Mouse (Mus musculus) CH12.LX (cell line): Measurements from ENCODE around the gene Samd4. TPM values are rescaled to one million over a fixed set of nuclear protein-coding genes. Genes with fewer than 3 reads are reported as not detected.

Experiments used
- DNase-seq: peaks from one replicate; pipeline ENCODE4 v3.0.0-alpha.2; 2013; ENCODE audit errors: extremely low read depth
- H3K27ac ChIP-seq: 2 replicates; pipeline ENCODE4 v1.5.1; 2012; ENCODE audit warnings: low read depth, mild to moderate bottlenecking, control low read depth, moderate library complexity; ENCODE audit not compliant: insufficient read depth
- H3K27me3 ChIP-seq: replicated peaks from 2 replicates; pipeline ENCODE3; 2012; ENCODE audit warnings: inconsistent platforms
- H3K36me3 ChIP-seq, 2 experiments: replicated peaks in 1 of 2; 2 replicates each; pipeline versions ENCODE3 to v1.6.1; 2012; ENCODE audit warnings: inconsistent platforms in 1 of 2, low read length in 1 of 2, mild to moderate bottlenecking in 1 of 2, mixed read lengths in 1 of 2, moderate library complexity in 1 of 2; ENCODE audit not compliant: control insufficient read depth in 1 of 2, insufficient read depth in 1 of 2
- H3K4me1 ChIP-seq, 2 experiments: 2 replicates each; pipeline ENCODE4 v1.6.1; 2012; ENCODE audit warnings: inconsistent platforms in 1 of 2, moderate library complexity in 1 of 2; ENCODE audit not compliant: insufficient read depth in 2 of 2, control insufficient read depth in 1 of 2
- H3K4me2 ChIP-seq: 2 replicates; pipeline ENCODE4 v1.6.1; 2012; ENCODE audit warnings: low read depth, mild to moderate bottlenecking, control low read depth; ENCODE audit not compliant: poor library complexity, insufficient read depth, severe bottlenecking
- H3K4me3 ChIP-seq, 3 experiments: fragments of 150-350 bp in 1 of 3; sonication (generic) in 1 of 3; replicated peaks in 1 of 3; 2 replicates each; pipeline versions ENCODE3 to v1.5.1; 2011 to 2012; ENCODE audit warnings: low read depth in 2 of 3, low read length in 2 of 3, mild to moderate bottlenecking in 2 of 3, moderate library complexity in 2 of 3, control low read depth in 1 of 3, improper control_type of control experiment in 1 of 3, inconsistent platforms in 1 of 3, mixed read lengths in 1 of 3; ENCODE audit not compliant: poor library complexity in 1 of 3
- H3K79me2 ChIP-seq: replicated peaks from 2 replicates; pipeline ENCODE4 v1.6.1; 2012; ENCODE audit warnings: mild to moderate bottlenecking, moderate library complexity; ENCODE audit not compliant: control insufficient read depth, poor library complexity, insufficient read depth, severe bottlenecking; ENCODE audit errors: extremely low read depth
- H3K9ac ChIP-seq: 2 replicates; pipeline ENCODE4 v1.6.1; 2012; ENCODE audit warnings: low read depth, mild to moderate bottlenecking, control low read depth, moderate library complexity; ENCODE audit not compliant: insufficient read depth
- H3K9me3 ChIP-seq: replicated peaks from 2 replicates; pipeline ENCODE3; 2012; ENCODE audit warnings: low read length, inconsistent platforms, mixed read lengths
- CHD1 ChIP-seq: IDR thresholded peaks from 2 replicates; pipeline ENCODE4 v1.6.1; 2012; ENCODE audit warnings: low read depth, low read length, improper control_type of control experiment, inconsistent platforms
- CTCF ChIP-seq, 2 experiments: IDR thresholded peaks in 1 of 2; conservative IDR thresholded peaks in 1 of 2; 2 replicates each; pipeline ENCODE4 v1.5.1; 2011 to 2012; ENCODE audit warnings: low read depth in 2 of 2, low read length in 2 of 2, improper control_type of control experiment in 1 of 2, inconsistent platforms in 1 of 2, mild to moderate bottlenecking in 1 of 2, moderate library complexity in 1 of 2
- ELF1 ChIP-seq: IDR thresholded peaks from 2 replicates; pipeline ENCODE4 v1.6.1; 2014; ENCODE audit warnings: low read depth, mild to moderate bottlenecking, inconsistent platforms, low read length, improper control_type of control experiment
- EP300 ChIP-seq: IDR thresholded peaks from 2 replicates; pipeline ENCODE4 v1.6.1; 2011; ENCODE audit warnings: low read length, improper control_type of control experiment
- IRF4 ChIP-seq: IDR thresholded peaks from 2 replicates; pipeline ENCODE4 v1.6.1; 2014; ENCODE audit warnings: low read depth, mild to moderate bottlenecking, inconsistent platforms, low read length, improper control_type of control experiment
- JUND ChIP-seq: conservative IDR thresholded peaks from 2 replicates; pipeline ENCODE4 v1.6.1; 2011; ENCODE audit warnings: low read depth, low read length, improper control_type of control experiment
- MAFK ChIP-seq: IDR thresholded peaks from 2 replicates; pipeline ENCODE4 v1.6.1; 2011; ENCODE audit warnings: low read length, improper control_type of control experiment; ENCODE audit not compliant: insufficient replicate concordance
- MAX ChIP-seq: IDR thresholded peaks from 2 replicates; pipeline ENCODE4 v1.6.1; 2011; ENCODE audit warnings: low read length, improper control_type of control experiment
- MYC ChIP-seq: IDR thresholded peaks from 2 replicates; pipeline ENCODE4 v1.6.1; 2011; ENCODE audit warnings: low read depth, mild to moderate bottlenecking, improper control_type of control experiment, low read length
- NELFE ChIP-seq: IDR thresholded peaks from 2 replicates; pipeline ENCODE4 v1.6.1; 2011; ENCODE audit warnings: low read depth, low read length, improper control_type of control experiment
- POLR2A ChIP-seq: IDR thresholded peaks from 2 replicates; pipeline ENCODE4 v1.6.1; 2011; ENCODE audit warnings: low read depth, mild to moderate bottlenecking, improper control_type of control experiment, low read length
- RCOR1 ChIP-seq: conservative IDR thresholded peaks from 2 replicates; pipeline ENCODE4 v1.6.1; 2012; ENCODE audit warnings: low read depth, mild to moderate bottlenecking, inconsistent platforms, low read length, improper control_type of control experiment
- SIN3A ChIP-seq: IDR thresholded peaks from 2 replicates; pipeline ENCODE4 v1.6.1; 2012; ENCODE audit warnings: low read length, improper control_type of control experiment, inconsistent platforms
- SMC3 ChIP-seq: IDR thresholded peaks from 2 replicates; pipeline ENCODE4 v1.6.1; 2011; ENCODE audit warnings: low read depth, low read length, improper control_type of control experiment
- ZC3H11A ChIP-seq: IDR thresholded peaks from 2 replicates; pipeline ENCODE4 v1.6.1; 2012; ENCODE audit warnings: low read depth, mild to moderate bottlenecking, inconsistent platforms, low read length, improper control_type of control experiment
- ZKSCAN1 ChIP-seq: IDR thresholded peaks from 2 replicates; pipeline ENCODE4 v1.6.1; 2012; ENCODE audit warnings: low read depth, inconsistent platforms, low read length, improper control_type of control experiment, borderline replicate concordance
- ZMIZ1 ChIP-seq: IDR thresholded peaks from 2 replicates; pipeline ENCODE4 v1.6.1; 2012; ENCODE audit warnings: low read depth, mild to moderate bottlenecking, inconsistent platforms, low read length, improper control_type of control experiment
- dilution Hi-C: fragments of 300-500 bp; cut with MboI; formaldehyde crosslinking; loops from 2 replicates; pipeline ENCODE4 v1.14.3; 2020; ENCODE audit warnings: low sequenced_read_pairs; ENCODE audit not compliant: extremely low pct_unique_long_range_greater_than_20kb, extremely low pct_ligation_motif_present
- in situ Hi-C: fragments of 300-500 bp; cut with MboI; formaldehyde crosslinking; loops from 3 replicates; pipeline ENCODE4 v1.14.3; 2019; ENCODE audit warnings: low sequenced_read_pairs, low pct_ligation_motif_present, low pct_unique_long_range_greater_than_20kb, mixed read lengths
- polyA plus RNA-seq: library from polyadenylated mRNA; unstranded; fragments of >175 nt; gene quantifications from 2 replicates; pipeline ENCODE4 v1.2.1, GENCODE M21; 2012; ENCODE audit warnings: low read depth; ENCODE audit not compliant: insufficient read length
- total RNA-seq, 2 experiments: library from RNA; depleted of rRNA; stranded (reverse); fragments of 300-350 nt in 1 of 2; fragments of >200 nt in 1 of 2; gene quantifications; 2 replicates each; pipeline ENCODE4 v1.2.3; 2012 to 2014

The Samd4 gene
- total and polyA plus RNA-seq, 3 experiments = 0.64 to 4.6 (median 1.5) TPM

- dilution Hi-C loops (no loop called here), in situ Hi-C loops (no loop called here)
- H3K4me1 ChIP-seq = peaks cover 0 to 4% of the 10 kb centered on the region in 2 experiments; a peak in 1 of 4 replicates
- no peak overlapping the region for H3K4me2 ChIP-seq
- H3K9ac ChIP-seq = no peak overlapping the region
- TF ChIP-seq MYC (no peak), SMC3 (no peak), EP300 (no peak), RCOR1 (no peak), POLR2A (no peak), ZC3H11A (no peak), CTCF (conservative IDR thresholded peaks at IDR 0.05 in 1 of 2, IDR thresholded peaks at IDR 0.05 in 1 of 2; ENCODE audit: low read depth in 2 of 2, low read length in 2 of 2) (no peak), MAX (no peak), ZKSCAN1 (no peak), IRF4 (no peak), ZMIZ1 (no peak), CHD1 (no peak), ELF1 (no peak), NELFE (no peak), SIN3A (no peak), JUND (no peak), MAFK (no peak)
- H3K36me3 ChIP-seq = no peaks in the 10 kb centered on the region
- no peaks in the 10 kb centered on the region for H3K27me3 ChIP-seq
- H3K4me3 ChIP-seq = no peak overlapping the region
- peaks cover 4% of the 10 kb centered on the region for H3K9me3 ChIP-seq
- H3K79me2 ChIP-seq = no peaks in the 10 kb centered on the region
- DNase-seq = no peak
- H3K27ac ChIP-seq = no peak overlapping the region
Measured at GRCm38 (mm10) chr14:47115154-47115553, 232.5 kb downstream of the Samd4 start.

DNA sequence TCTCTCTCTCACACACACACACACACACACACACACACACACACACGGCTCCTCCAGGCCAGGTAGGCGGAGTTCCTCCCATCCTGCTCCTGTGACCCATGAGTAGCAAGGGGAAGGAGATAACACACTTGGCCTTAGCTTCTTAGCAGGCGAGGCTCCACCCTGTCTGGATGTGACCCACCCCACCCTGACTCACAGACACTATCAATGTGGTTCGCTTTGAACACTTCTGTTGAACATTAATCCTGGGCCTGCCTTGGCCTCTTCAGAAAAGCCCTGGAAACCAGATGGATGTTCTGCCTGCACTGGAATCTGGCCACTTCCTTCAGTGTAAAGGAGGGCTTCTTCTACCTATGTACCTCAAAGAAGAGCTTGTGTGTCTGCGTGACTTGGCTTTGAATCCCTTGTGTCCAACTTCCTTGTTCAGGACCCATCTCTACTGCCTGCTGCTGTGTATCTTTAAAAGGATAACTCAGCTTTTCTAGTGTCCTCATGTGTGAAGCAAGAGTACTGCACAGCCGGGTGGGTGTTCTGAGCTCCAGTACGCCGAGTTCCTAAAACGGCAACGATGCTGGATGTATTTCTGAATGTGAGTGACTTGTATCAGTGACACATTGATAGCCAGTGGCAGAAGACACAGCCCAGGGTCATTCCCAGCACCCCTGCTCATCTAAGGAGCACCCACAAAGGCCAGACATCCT lies 233.6 kb downstream of the Samd4 start:
- Histone ChIP-seq H3K27ac (no peak overlapping the region), H3K79me2 (no peaks in the 10 kb centered on the region), H3K9me3 (peaks cover 4% of the 10 kb centered on the region)
- dilution Hi-C loops = no loop called here
- in situ Hi-C loops = no loop called here
- TF ChIP-seq POLR2A (no peak), ELF1 (no peak)
- TF ChIP-seq, all 38 proteins: peak for 0
- Histone ChIP-seq H3K36me3 (no peaks in the 10 kb centered on the region), H3K27me3 (no peaks in the 10 kb centered on the region), H3K4me3 (no peak overlapping the region), H3K9ac (no peak overlapping the region), H3K4me2 (no peak overlapping the region), H3K4me1 (peaks cover 0 to 4% of the 10 kb centered on the region in 2 experiments; a peak in 1 of 4 replicates)
- no peak for DNase-seq
